Mouse (Mus musculus) midbrain, postnatal 0 days (tissue): ENCODE measurements at regions not wholly inside any gene's neighbourhood (a gene's known extent, or its start where the extent isn't known, plus 50 kb on each side); places are given as distances from the start of the nearest gene placed in this dataset.

Source experiments
- ATAC-seq: fragments of 200-750 bp; cut with Nextera tagmentation; 2 replicates; pipeline ENCODE4 v1.8.0; 2017; ENCODE audit warnings: moderate number of reproducible peaks, mild to moderate bottlenecking, moderate TSS enrichment, moderate library complexity; ENCODE audit not compliant: low FRiP score
- DNase-seq: peaks from one replicate; pipeline ENCODE4 v3.0.0-alpha.2; 2015; ENCODE audit warnings: low spot score
- H3K27ac ChIP-seq: fragments of 300-500 bp; sonication (generic); 2 replicates; pipeline ENCODE4 v1.5.1; 2014; ENCODE audit warnings: low read depth, mild to moderate bottlenecking, low read length, mixed read lengths
- H3K27me3 ChIP-seq: fragments of 300-500 bp; sonication (generic); 2 replicates; pipeline ENCODE4 v1.6.1; 2014; ENCODE audit warnings: low read length, control low read depth, mixed read lengths; ENCODE audit not compliant: insufficient read depth
- H3K36me3 ChIP-seq: fragments of 300-500 bp; sonication (generic); 2 replicates; pipeline ENCODE4 v1.6.1; 2014; ENCODE audit warnings: low read length, control low read depth, mixed read lengths; ENCODE audit not compliant: insufficient read depth
- H3K4me1 ChIP-seq: fragments of 300-500 bp; sonication (generic); 2 replicates; pipeline ENCODE4 v1.6.1; 2014; ENCODE audit warnings: mild to moderate bottlenecking, control low read depth, antibody characterized with exemption, low read length, mixed read lengths; ENCODE audit not compliant: insufficient read depth
- H3K4me2 ChIP-seq: fragments of 300-500 bp; sonication (generic); 2 replicates; pipeline ENCODE4 v1.6.1; 2014; ENCODE audit warnings: low read depth, mild to moderate bottlenecking, low read length, mixed read lengths; ENCODE audit not compliant: poor library complexity, severe bottlenecking
- H3K4me3 ChIP-seq: fragments of 300-500 bp; sonication (generic); 2 replicates; pipeline ENCODE4 v1.5.1; 2014; ENCODE audit warnings: low read depth, mild to moderate bottlenecking, low read length, moderate library complexity
- H3K9ac ChIP-seq: fragments of 300-500 bp; sonication (generic); replicated peaks from 2 replicates; pipeline ENCODE4 v1.6.1; 2014; ENCODE audit warnings: mild to moderate bottlenecking, low read length, moderate library complexity, mixed read lengths; ENCODE audit not compliant: poor library complexity, severe bottlenecking
- H3K9me3 ChIP-seq: fragments of 300-500 bp; sonication (generic); 2 replicates; pipeline ENCODE4 v1.6.1; 2016; ENCODE audit warnings: low read length, control low read depth
- CTCF ChIP-seq: IDR thresholded peaks from 2 replicates; pipeline ENCODE4 v1.5.1; 2016; ENCODE audit warnings: antibody characterized with exemption, mild to moderate bottlenecking
- WGBS: fragments of 180-500 bp; shearing (Covaris S2); extraction: QIAGEN DNeasy Blood & Tissue Kit; methylation state at CpG from one replicate; pipeline ENCODE4 v1.1.7; 2014; 5-methylcytosine and 5-hydroxymethylcytosine counted together

GRCm38 (mm10) chr4:56134350-56134749 is 602.1 kb upstream of the Klf4 start:
- TF ChIP-seq CTCF: no peak
- 91% methylated on average over 5 of the region's 5 CpGs for WGBS
- Histone ChIP-seq H3K4me3 (no peak overlapping the region), H3K9me3 (no peaks in the 10 kb centered on the region), H3K4me2 (no peak overlapping the region), H3K9ac (no peak overlapping the region), H3K27ac (no peak overlapping the region), H3K4me1 (no peaks in the 10 kb centered on the region), H3K36me3 (no peaks in the 10 kb centered on the region), H3K27me3 (no peaks in the 10 kb centered on the region)
- no peak for ATAC-seq
- DNase-seq: no peak

DNA sequence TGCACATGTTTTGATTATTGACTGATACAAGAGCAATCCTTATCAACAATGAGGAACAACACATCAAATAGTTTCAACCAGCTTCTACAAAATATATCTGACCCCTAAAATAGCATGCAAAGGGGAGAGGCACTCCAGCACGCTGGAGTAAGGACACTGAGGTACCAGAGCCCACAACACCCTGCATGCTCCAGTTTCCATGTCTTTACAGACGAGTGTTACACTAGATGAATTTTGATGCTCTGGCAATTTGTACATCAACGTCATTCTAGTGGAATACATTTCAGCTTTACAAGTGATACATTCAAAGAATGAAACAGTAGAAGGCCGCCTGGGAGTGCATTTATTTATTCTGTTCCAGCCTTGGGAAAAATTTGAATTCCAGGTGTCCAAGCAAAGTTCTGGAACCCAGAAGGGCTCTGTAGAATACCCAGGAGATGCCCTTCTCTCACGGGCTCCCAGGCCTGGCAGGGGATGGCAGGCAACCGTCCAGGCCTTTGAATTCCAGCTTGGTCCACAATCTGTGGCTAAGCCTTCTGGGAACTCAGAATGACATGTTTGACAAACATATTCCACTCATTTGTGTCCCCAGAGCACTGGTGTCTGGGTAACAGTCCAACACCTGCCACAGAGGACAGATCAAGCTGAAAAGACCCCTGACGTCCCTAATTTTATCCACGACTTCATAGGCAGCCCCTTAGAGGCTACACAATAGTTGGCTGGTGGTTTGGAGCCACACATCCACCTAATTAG is 595.6 kb upstream of the Klf4 start:
- no peak overlapping the region for H3K9ac ChIP-seq
- no peak overlapping the region for H3K27ac ChIP-seq
- WGBS: 42% methylated on average over 8 of the region's 8 CpGs
- DNase-seq (peak; percentile 67), ATAC-seq (no peak)
- H3K4me2 ChIP-seq: no peak overlapping the region
- no peaks in the 10 kb centered on the region for H3K36me3 ChIP-seq
- H3K27me3 ChIP-seq: no peaks in the 10 kb centered on the region
- no peaks in the 10 kb centered on the region for H3K9me3 ChIP-seq
- H3K4me3 ChIP-seq: no peak overlapping the region
- TF ChIP-seq CTCF: no peak
- H3K4me1 ChIP-seq: peaks cover 2% of the 10 kb centered on the region; the same call in 1 of the 2 replicates

DNA sequence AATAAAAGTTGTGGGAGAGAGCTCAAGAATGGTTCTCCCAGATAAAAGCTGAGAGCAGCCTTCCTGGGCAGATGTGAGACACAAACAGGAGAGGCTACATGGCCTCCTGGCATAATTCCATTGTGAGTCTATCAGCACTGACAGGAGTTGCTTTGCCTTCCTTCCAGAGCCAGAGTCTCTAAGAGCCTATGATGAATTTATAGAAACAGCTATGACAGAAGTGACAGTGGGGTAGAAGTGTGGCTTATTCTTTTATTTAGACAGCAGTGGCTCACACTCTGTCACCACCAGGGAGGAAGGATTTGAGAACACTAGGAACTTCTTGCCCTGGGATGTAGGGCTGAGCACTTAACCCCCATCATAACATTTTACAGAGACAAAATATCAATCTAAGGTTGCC is 592.2 kb upstream of the Klf4 start:
- no peak for ATAC-seq

GRCm38 (mm10) chr4:56122198-56122597 is 589.9 kb upstream of the Klf4 start:
- Histone ChIP-seq H3K36me3 (no peaks in the 10 kb centered on the region), H3K4me3 (no peak overlapping the region), H3K27ac (no peak overlapping the region), H3K4me2 (no peak overlapping the region), H3K4me1 (no peaks in the 10 kb centered on the region), H3K27me3 (no peaks in the 10 kb centered on the region), H3K9me3 (no peaks in the 10 kb centered on the region), H3K9ac (no peak overlapping the region)
- ATAC-seq: no peak
- WGBS: 92% methylated on average over 5 of the region's 5 CpGs
- TF ChIP-seq CTCF: no peak
- DNase-seq: no peak

More for the DNA sequence above, 592.2 kb upstream of the Klf4 start:
- no peak overlapping the region for H3K4me2 ChIP-seq
- no peak for TF ChIP-seq CTCF
- peaks cover 2% of the 10 kb centered on the region; the same call in 1 of the 2 replicates for H3K4me1 ChIP-seq
- no peak for DNase-seq
- H3K27ac ChIP-seq: no peak overlapping the region
- no peaks in the 10 kb centered on the region for H3K36me3 ChIP-seq
- H3K9ac ChIP-seq: no peak overlapping the region
- H3K27me3 ChIP-seq: no peaks in the 10 kb centered on the region
- H3K9me3 ChIP-seq: no peaks in the 10 kb centered on the region
- no peak overlapping the region for H3K4me3 ChIP-seq

GRCm38 (mm10) chr4:56121664-56122063 is 589.4 kb upstream of the Klf4 start:
- TF ChIP-seq CTCF: no peak
- no peaks in the 10 kb centered on the region for H3K36me3 ChIP-seq
- ATAC-seq (no peak), DNase-seq (no peak)
- H3K9ac ChIP-seq: no peak overlapping the region
- H3K4me1 ChIP-seq: no peaks in the 10 kb centered on the region
- H3K27me3 ChIP-seq: no peaks in the 10 kb centered on the region
- H3K4me3 ChIP-seq: no peak overlapping the region
- no peak overlapping the region for H3K27ac ChIP-seq
- H3K9me3 ChIP-seq: no peaks in the 10 kb centered on the region
- no peak overlapping the region for H3K4me2 ChIP-seq
- 91% methylated on average over 5 of the region's 5 CpGs for WGBS

DNA sequence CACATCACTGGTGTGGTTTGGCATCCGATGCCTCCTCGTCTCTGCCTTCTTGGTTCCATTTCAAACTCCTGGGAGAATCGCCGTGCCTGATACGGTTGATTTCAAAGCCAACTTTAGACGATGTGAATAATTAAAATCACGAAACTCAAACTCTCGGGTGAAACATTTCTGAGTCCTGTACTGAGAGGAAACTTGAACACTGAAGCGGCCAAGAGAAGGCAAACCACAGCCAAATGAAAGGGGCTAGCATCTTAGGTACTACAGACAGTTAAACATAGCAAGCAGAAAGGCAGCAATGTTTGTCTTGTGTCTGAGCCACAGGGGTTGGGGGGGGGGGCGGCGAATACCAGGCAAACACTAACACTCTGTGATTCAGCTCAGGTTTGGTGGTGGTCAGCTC is 588.1 kb upstream of the Klf4 start:
- Histone ChIP-seq H3K36me3 (no peaks in the 10 kb centered on the region), H3K27me3 (no peaks in the 10 kb centered on the region), H3K4me2 (no peak overlapping the region), H3K9me3 (no peaks in the 10 kb centered on the region), H3K4me3 (no peak overlapping the region), H3K27ac (no peak overlapping the region), H3K4me1 (no peaks in the 10 kb centered on the region), H3K9ac (no peak overlapping the region)
- DNase-seq (no peak), ATAC-seq (no peak)
- TF ChIP-seq CTCF: no peak
- WGBS: 82% methylated on average over 11 of the region's 11 CpGs
